Mouse (Mus musculus): ENCODE data around the gene Twnk.

DNA sequence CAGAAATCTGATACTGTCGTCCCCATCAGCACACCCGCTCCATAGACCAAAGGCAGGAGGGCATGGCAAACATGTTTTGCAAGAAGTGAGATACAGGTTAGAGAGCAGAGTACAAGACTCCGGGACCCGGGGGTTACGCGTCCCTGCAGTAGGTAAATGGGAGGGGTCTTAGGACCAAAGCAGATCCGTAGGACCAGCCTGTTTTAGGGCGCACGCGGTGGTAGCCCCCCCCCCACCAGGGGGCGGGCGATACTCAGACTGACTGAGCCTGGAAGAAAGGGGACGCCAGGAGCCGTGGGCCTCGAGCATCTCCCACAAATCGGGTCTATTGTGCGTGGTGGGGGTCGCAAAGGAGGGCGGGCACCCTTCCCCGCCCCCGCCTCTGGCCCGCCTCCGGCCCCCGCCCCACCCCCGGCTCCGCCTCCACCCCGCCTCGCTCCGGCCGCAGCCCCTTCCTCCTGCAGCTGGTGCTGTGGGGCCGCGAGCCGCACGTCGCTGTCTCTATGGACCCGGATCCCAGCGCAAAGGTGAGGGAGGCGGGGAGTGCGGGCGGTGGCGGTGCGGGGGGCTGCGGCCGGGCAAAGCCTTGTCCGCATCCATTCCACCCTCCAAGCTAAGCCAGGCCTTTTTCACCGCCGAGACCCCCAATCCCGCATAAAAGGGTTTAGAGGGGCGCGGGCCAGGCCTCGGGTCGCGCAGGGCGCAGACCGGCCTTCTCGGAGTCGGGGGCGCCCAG lies 16.5 kb upstream of the Twnk start, which contains the start of gene Sema4g:
- TF ChIP-seq POLR2A (IDR thresholded peaks at IDR 0.05; ENCODE audit: borderline replicate concordance, extremely low read depth, low read depth, low read length) (no peak), CTCF (IDR thresholded peaks at IDR 0.05; ENCODE audit: insufficient read depth, low read length) (no peak)
